Mouse (Mus musculus) embryo, embryonic 9.5 days (tissue): Measurements from ENCODE around the gene Zcchc17.

Experiments used
- DNase-seq: peaks from one replicate; pipeline ENCODE4 v3.0.0-alpha.2; 2017; ENCODE audit errors: extremely low spot score

Gene Zcchc17

GRCm38 (mm10) chr4:130283826-130284225 lies 75.9 kb downstream of the Zcchc17 start:
- DNase-seq, result no peak

- no peak for DNase-seq
These were observed 76.9 kb downstream of the Zcchc17 start for GRCm38 (mm10) chr4:130282856-130283255.

GRCm38 (mm10) chr4:130279105-130279504 lies 80.6 kb downstream of the Zcchc17 start, which contains the start of gene Serinc2:
TSS of gene Serinc2 (minus strand) at chr4:130279205.
- DNase-seq, result no peak

GRCm38 (mm10) chr4:130276573-130277176 lies 83.1 kb downstream of the Zcchc17 start:
- DNase-seq, result no peak

GRCm38 (mm10) chr4:130275823-130276105 lies 84.0 kb downstream of the Zcchc17 start:
- no peak for DNase-seq

GRCm38 (mm10) chr4:130275016-130275822 lies 84.5 kb downstream of the Zcchc17 start:
- peak; percentile 58 for DNase-seq

- DNase-seq, result peak; percentile 51
These were observed 85.3 kb downstream of the Zcchc17 start for GRCm38 (mm10) chr4:130274346-130275015.

GRCm38 (mm10) chr4:130273698-130274345 lies 85.9 kb downstream of the Zcchc17 start:
- peak; percentile 70 for DNase-seq

GRCm38 (mm10) chr4:130270611-130271347 lies 89.0 kb downstream of the Zcchc17 start:
- DNase-seq, result no peak

GRCm38 (mm10) chr4:130270089-130270488 lies 89.7 kb downstream of the Zcchc17 start:
- DNase-seq, result no peak

GRCm38 (mm10) chr4:130268736-130269135 lies 91.0 kb downstream of the Zcchc17 start:
- DNase-seq, result no peak

GRCm38 (mm10) chr4:130267069-130267468 lies 92.7 kb downstream of the Zcchc17 start:
- no peak for DNase-seq

- peak; percentile 38 for DNase-seq
These were observed 93.1 kb downstream of the Zcchc17 start for GRCm38 (mm10) chr4:130266601-130267000.
